Mouse (Mus musculus) right cerebral cortex, adult 18-20 months (tissue): ENCODE results near the gene F11r.

Source experiments
- DNase-seq: peaks from one replicate; pipeline ENCODE4 v3.0.0; 2022; ENCODE audit warnings: mixed read lengths

F11r gene

DNA sequence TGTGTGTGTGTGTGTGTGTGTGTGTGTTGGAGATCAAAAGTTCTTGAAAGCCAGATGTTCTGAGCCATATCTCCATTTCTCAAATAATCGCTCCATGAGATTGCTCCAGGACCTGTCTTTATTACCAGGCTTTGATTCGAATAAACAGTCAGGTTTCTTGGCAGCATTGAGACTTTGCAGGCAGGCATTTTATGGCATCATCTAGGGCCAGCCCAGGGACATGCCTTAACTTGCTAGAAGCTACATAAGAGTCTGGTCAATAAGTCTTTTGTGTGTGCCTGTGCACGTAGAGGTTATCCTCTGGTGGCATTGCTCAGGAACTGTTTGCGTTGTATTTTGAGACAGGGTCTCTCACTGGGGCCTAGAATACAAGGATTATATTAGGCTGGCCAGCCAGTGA is 36.2 kb downstream of the F11r start:
- no peak for DNase-seq

- DNase-seq: no peak
These were observed 36.7 kb downstream of the F11r start for GRCm38 (mm10) chr1:171473920-171474640.

- DNase-seq: no peak
These were observed 39.8 kb downstream of the F11r start for GRCm38 (mm10) chr1:171477123-171477522.

GRCm38 (mm10) chr1:171477758-171478545 is 40.6 kb downstream of the F11r start:
- DNase-seq: no peak

- DNase-seq: peak; percentile 71
These were observed 41.6 kb downstream of the F11r start for GRCm38 (mm10) chr1:171478968-171479367.

DNA sequence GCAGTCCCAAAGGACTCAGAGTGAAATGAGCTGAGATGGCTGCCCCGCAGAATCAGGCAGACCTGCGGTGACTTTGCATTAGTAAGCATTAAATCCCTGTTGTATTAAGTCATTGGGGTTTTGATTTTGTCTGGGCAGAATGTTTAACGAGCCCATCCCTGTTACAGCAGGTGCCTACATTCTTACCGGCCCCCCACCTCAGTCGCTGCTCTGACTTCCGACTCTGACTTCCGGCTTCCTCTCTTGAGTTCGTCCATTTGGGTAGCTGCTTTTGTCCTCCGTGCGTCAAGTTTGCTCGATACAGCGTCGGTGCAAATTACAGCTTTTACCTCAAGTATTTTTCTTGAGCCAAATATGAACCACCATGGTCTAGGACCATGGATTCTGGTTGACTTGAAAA is 56.9 kb downstream of the F11r start:
- no peak for DNase-seq

GRCm38 (mm10) chr1:171495371-171495770 is 58.0 kb downstream of the F11r start:
- DNase-seq: no peak

DNA sequence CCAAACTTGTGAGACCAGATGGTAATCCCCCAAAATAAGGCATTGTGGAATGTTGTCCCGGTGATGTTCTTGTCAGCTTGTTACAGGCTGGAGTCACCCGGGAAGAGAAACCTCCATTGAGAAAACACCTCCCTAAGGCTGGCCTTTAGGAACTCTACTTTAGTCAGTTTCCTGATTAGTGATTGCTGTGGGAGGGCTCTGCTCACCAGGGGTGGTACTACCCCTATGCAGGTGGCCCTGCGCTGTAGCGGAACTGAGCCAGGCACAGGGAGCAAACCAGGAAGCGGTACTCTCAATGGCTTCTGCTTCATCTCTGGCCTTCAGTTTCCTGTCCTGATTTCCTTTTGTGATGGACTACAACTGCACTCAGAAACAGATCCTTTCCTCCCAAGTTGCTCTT is 62.5 kb downstream of the F11r start:
- no peak for DNase-seq

- no peak for DNase-seq
These were observed 63.8 kb downstream of the F11r start for GRCm38 (mm10) chr1:171501016-171501610.

DNA sequence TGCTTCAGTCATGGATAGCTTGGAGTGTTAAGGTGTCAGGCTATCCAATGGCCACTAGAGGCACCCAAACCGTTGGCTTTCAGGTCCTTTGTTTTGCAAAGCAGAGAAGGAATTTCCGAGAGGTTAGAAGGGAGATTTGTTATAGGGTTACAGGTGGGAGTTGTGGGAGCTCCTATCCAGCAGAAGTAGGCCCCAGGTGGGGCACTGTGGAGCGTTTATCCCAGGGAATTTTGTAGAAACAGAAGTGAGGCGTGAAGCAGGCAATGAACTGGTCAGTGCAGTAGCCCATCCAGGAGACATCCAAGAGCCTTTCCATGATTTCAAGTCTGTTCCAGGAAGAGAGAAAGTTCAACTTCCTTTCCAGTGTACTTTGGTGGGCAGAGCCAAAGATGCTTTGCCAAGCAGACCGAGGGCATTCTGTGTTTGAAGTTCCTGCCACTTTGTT is 64.3 kb downstream of the F11r start:
- no peak for DNase-seq

GRCm38 (mm10) chr1:171502388-171503249 is 65.3 kb downstream of the F11r start:
- no peak for DNase-seq

DNA sequence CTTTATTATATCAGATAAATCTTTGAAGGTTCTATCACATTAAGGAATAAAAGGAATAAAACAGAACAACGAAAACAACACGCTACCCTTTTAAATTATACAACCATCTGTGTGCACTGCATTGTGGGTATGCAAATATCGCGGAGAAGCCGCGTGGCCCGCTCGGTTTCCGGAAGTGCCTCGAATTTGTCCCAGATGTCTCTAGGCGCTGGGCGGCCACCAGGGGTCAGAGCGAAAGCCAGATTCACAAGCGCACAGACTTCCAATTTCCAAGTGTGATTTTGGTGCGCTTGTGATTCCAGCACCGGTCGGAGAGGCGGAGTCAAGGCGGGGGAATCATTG is 65.9 kb downstream of the F11r start, which contains the start of gene Alyref2:
Gene Alyref2, plus strand, starts transcription at position 229 of the 342 bp plus-strand sequence.
- DNase-seq: peak; percentile 93

GRCm38 (mm10) chr1:171503592-171504291 is 66.4 kb downstream of the F11r start:
- DNase-seq: peak; percentile 61

DNA sequence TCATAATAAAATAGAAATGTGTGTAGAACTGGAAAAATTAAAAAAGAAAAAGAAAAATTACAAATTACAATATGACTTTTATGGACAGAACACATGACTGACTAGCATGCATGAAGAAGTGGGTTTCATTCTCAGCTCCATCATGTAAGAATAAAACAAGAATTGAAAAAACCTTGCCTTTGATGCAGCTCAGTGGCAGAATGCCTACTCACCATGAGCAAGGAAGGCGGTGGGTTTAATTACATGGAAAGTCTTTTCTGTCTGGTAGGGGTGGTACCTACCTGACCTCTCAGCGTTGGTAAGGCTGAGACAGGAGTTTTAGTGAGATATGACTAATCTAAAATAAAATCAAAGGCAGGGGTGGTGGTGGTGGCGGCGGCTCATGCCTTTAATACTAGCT is 67.3 kb downstream of the F11r start:
- no peak for DNase-seq

DNA sequence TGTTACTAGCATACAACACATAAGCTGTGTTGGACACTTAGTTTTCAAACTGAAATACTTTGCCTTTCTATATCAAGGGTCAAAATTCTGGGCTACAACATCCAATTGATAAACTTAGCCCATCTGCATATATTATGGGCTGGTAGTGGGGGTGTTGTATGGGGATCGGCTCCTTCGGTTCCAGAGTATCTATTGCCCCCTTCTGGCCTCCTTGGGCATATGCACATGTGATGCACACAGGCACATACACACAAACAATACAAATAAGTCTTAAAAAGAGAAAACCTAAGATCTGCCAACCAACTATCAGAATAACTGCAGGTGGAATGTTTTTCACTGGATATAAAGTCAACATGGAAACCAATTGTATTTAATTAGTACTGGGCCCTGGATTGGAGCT is 75.9 kb downstream of the F11r start:
- DNase-seq: no peak

GRCm38 (mm10) chr1:171513760-171514159 is 76.4 kb downstream of the F11r start:
- no peak for DNase-seq
